Mouse (Mus musculus): Measurements from ENCODE around the gene Cobll1. TPM values are rescaled to one million over a fixed set of nuclear protein-coding genes. Genes with fewer than 3 reads are reported as not detected.

Gene Cobll1
- polyA plus RNA-seq, 1 experiment from 2014 or later, result 6.1 TPM

GRCm38 (mm10) chr2:65113191-65113590 is 126.0 kb downstream of the Cobll1 start:
- Histone ChIP-seq H3K27me3 (ENCODE audit: control insufficient read depth, insufficient read depth, low read depth, low read length) (no peaks in the 10 kb centered on the region), H3K9me3 (replicated peaks; ENCODE audit: control insufficient read depth, low read length) (no peaks in the 10 kb centered on the region), H3K36me3 (ENCODE audit: control insufficient read depth, insufficient read depth) (no peaks in the 10 kb centered on the region), H3K4me1 (ENCODE audit: control insufficient read depth, low read depth, low read length) (no peaks in the 10 kb centered on the region), H3K9ac (ENCODE audit: low read depth, low read length) (no peak overlapping the region), H3K4me3 (ENCODE audit: low read depth, low read length) (no peak overlapping the region), H3K4me2 (ENCODE audit: low read depth, low read length) (no peak overlapping the region), H3K27ac (ENCODE audit: low read length) (no peak overlapping the region)
- ATAC-seq (ENCODE audit: low read depth), result no peak
- WGBS (ENCODE audit: insufficient replicate concordance), result 54% methylated on average over 4 of the region's 4 CpGs

DNA sequence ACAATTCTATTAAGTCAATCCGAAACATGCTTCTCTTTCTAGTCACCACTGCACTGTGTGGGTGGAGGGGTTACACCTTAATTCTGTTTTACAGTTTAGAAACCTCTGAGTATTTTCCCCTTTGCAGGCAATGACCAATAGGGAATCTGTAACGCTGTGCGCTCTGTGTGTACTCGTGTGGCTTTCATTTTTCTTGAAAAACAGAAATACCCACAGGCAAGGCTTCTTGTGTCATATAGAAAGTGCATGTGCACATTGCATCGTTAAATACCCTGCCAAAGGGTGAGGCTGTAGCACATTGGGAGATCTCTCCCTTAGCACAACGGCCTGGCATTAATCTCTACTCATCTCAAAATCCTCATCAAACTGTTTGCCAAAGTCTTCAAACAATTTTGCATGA is 134.6 kb downstream of the Cobll1 start:
- H3K27me3 ChIP-seq (ENCODE audit: control insufficient read depth, insufficient read depth, low read depth, low read length), result no peaks in the 10 kb centered on the region
- no peaks in the 10 kb centered on the region for H3K4me1 ChIP-seq (ENCODE audit: control insufficient read depth, low read depth, low read length)
- H3K36me3 ChIP-seq (ENCODE audit: control insufficient read depth, insufficient read depth), result no peaks in the 10 kb centered on the region
- no peak for ATAC-seq (ENCODE audit: low read depth)
- H3K4me2 ChIP-seq (ENCODE audit: low read depth, low read length), result no peak overlapping the region
- no peaks in the 10 kb centered on the region for H3K9me3 ChIP-seq (replicated peaks; ENCODE audit: control insufficient read depth, low read length)
- no peak overlapping the region for H3K9ac ChIP-seq (ENCODE audit: low read depth, low read length)
- 60% methylated on average over 6 of the region's 6 CpGs for WGBS (ENCODE audit: insufficient replicate concordance)
- H3K4me3 ChIP-seq (ENCODE audit: low read depth, low read length), result no peak overlapping the region
- H3K27ac ChIP-seq (ENCODE audit: low read length), result no peak overlapping the region

GRCm38 (mm10) chr2:65103801-65104200 is 135.4 kb downstream of the Cobll1 start:
- Histone ChIP-seq H3K9me3 (replicated peaks; ENCODE audit: control insufficient read depth, low read length) (no peaks in the 10 kb centered on the region), H3K27me3 (ENCODE audit: control insufficient read depth, insufficient read depth, low read depth, low read length) (no peaks in the 10 kb centered on the region), H3K36me3 (ENCODE audit: control insufficient read depth, insufficient read depth) (no peaks in the 10 kb centered on the region), H3K4me1 (ENCODE audit: control insufficient read depth, low read depth, low read length) (no peaks in the 10 kb centered on the region), H3K4me2 (ENCODE audit: low read depth, low read length) (no peak overlapping the region), H3K4me3 (ENCODE audit: low read depth, low read length) (no peak overlapping the region), H3K9ac (ENCODE audit: low read depth, low read length) (no peak overlapping the region), H3K27ac (ENCODE audit: low read length) (no peak overlapping the region)
- 50% methylated on average over 3 of the region's 3 CpGs for WGBS (ENCODE audit: insufficient replicate concordance)
- no peak for ATAC-seq (ENCODE audit: low read depth)

- WGBS (ENCODE audit: insufficient replicate concordance), result 42% methylated on average over 2 of the region's 2 CpGs
- no peak for ATAC-seq (ENCODE audit: low read depth)
- Histone ChIP-seq H3K4me2 (ENCODE audit: low read depth, low read length) (no peak overlapping the region), H3K9ac (ENCODE audit: low read depth, low read length) (no peak overlapping the region), H3K27ac (ENCODE audit: low read length) (no peak overlapping the region), H3K36me3 (ENCODE audit: control insufficient read depth, insufficient read depth) (no peaks in the 10 kb centered on the region), H3K9me3 (replicated peaks; ENCODE audit: control insufficient read depth, low read length) (no peaks in the 10 kb centered on the region), H3K4me1 (ENCODE audit: control insufficient read depth, low read depth, low read length) (no peaks in the 10 kb centered on the region), H3K27me3 (ENCODE audit: control insufficient read depth, insufficient read depth, low read depth, low read length) (no peaks in the 10 kb centered on the region), H3K4me3 (ENCODE audit: low read depth, low read length) (no peak overlapping the region)
Observed at GRCm38 (mm10) chr2:65101388-65101787, 137.8 kb downstream of the Cobll1 start.

DNA sequence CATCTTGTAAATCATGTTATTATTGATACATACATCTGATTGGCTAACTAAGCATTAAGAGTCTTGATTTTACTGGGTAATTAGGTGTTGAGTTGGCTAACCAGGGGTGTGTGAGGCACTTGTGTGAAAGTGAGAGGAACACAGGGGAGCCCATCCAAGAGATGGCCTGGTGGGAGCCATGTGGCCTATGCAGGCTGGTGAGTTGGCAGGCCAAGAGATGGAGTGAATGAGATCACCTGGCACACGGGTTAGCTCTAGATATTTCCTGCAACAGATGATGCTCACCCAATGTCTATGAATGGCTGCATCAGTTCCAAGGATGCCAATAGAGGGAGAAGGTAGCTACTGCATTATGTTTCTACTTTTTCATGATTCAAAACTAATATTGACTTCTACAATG is 139.2 kb downstream of the Cobll1 start:
- no peaks in the 10 kb centered on the region for H3K4me1 ChIP-seq (ENCODE audit: control insufficient read depth, low read depth, low read length)

GRCm38 (mm10) chr2:65095571-65095970 is 143.6 kb downstream of the Cobll1 start:
- Histone ChIP-seq H3K27ac (ENCODE audit: low read length) (no peak overlapping the region), H3K9me3 (replicated peaks; ENCODE audit: control insufficient read depth, low read length) (no peaks in the 10 kb centered on the region), H3K4me3 (ENCODE audit: low read depth, low read length) (no peak overlapping the region), H3K4me2 (ENCODE audit: low read depth, low read length) (no peak overlapping the region), H3K36me3 (ENCODE audit: control insufficient read depth, insufficient read depth) (no peaks in the 10 kb centered on the region), H3K9ac (ENCODE audit: low read depth, low read length) (no peak overlapping the region), H3K4me1 (ENCODE audit: control insufficient read depth, low read depth, low read length) (no peaks in the 10 kb centered on the region), H3K27me3 (ENCODE audit: control insufficient read depth, insufficient read depth, low read depth, low read length) (no peaks in the 10 kb centered on the region)
- 70% methylated on average over 6 of the region's 6 CpGs for WGBS (ENCODE audit: insufficient replicate concordance)
- ATAC-seq (ENCODE audit: low read depth), result no peak

More for the DNA sequence above, 139.2 kb downstream of the Cobll1 start:
- no peak overlapping the region for H3K9ac ChIP-seq (ENCODE audit: low read depth, low read length)
- WGBS (ENCODE audit: insufficient replicate concordance), result 55% methylated on average over 1 of the region's 1 CpGs
- no peak for ATAC-seq (ENCODE audit: low read depth)
- H3K27me3 ChIP-seq (ENCODE audit: control insufficient read depth, insufficient read depth, low read depth, low read length), result no peaks in the 10 kb centered on the region
- H3K4me3 ChIP-seq (ENCODE audit: low read depth, low read length), result no peak overlapping the region
- H3K4me2 ChIP-seq (ENCODE audit: low read depth, low read length), result no peak overlapping the region
- no peak overlapping the region for H3K27ac ChIP-seq (ENCODE audit: low read length)
- H3K9me3 ChIP-seq (replicated peaks; ENCODE audit: control insufficient read depth, low read length), result no peaks in the 10 kb centered on the region
- no peaks in the 10 kb centered on the region for H3K36me3 ChIP-seq (ENCODE audit: control insufficient read depth, insufficient read depth)

DNA sequence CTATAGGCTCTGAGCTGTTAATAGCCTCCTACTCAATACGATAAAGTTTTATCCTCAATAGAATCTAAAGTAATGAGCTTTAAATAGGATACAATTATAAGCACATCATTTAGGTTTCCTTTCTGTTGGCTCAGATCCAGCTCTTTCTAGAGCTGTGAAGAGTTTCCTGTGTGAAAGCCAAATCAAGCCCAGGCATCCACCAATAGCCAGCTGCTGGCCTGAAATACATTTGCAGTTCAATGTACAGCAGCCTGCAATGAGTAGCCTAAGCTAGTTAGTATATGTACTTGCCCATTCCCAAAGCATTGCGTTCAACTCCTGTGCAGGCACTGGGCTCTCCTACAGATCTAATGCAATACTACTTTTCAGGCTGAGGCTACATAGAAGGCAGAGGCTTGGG is 145.2 kb downstream of the Cobll1 start:
- no peaks in the 10 kb centered on the region for H3K4me1 ChIP-seq (ENCODE audit: control insufficient read depth, low read depth, low read length)
- H3K27ac ChIP-seq (ENCODE audit: low read length), result no peak overlapping the region
- H3K27me3 ChIP-seq (ENCODE audit: control insufficient read depth, insufficient read depth, low read depth, low read length), result no peaks in the 10 kb centered on the region
- no peaks in the 10 kb centered on the region for H3K36me3 ChIP-seq (ENCODE audit: control insufficient read depth, insufficient read depth)
- H3K9me3 ChIP-seq (replicated peaks; ENCODE audit: control insufficient read depth, low read length), result no peaks in the 10 kb centered on the region
- H3K4me2 ChIP-seq (ENCODE audit: low read depth, low read length), result no peak overlapping the region
- no peak overlapping the region for H3K9ac ChIP-seq (ENCODE audit: low read depth, low read length)
- 71% methylated on average over 2 of the region's 2 CpGs for WGBS (ENCODE audit: insufficient replicate concordance)
- H3K4me3 ChIP-seq (ENCODE audit: low read depth, low read length), result no peak overlapping the region
- ATAC-seq (ENCODE audit: low read depth), result no peak

DNA sequence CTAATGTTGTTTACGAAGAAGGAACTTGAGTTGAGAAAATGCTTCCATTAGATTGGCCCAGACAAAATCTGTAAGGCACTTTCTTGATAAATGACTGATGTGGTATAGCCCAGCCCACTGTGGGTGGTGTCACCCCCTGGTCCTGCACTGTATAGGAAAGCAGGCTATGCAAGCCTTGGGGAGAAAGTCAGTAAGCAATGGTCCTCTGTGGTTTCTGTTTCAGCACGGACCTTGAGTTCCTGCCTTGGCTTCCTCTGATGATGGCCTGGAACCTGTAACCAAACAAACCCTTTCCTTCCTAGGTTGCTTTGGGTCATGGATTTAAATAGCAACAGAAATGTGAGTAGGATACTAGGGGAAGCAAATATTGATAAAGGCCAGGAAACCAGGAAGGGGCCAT is 148.2 kb downstream of the Cobll1 start:
- Histone ChIP-seq H3K4me2 (ENCODE audit: low read depth, low read length) (no peak overlapping the region), H3K4me1 (ENCODE audit: control insufficient read depth, low read depth, low read length) (no peaks in the 10 kb centered on the region), H3K9me3 (replicated peaks; ENCODE audit: control insufficient read depth, low read length) (no peaks in the 10 kb centered on the region), H3K27ac (ENCODE audit: low read length) (no peak overlapping the region), H3K27me3 (ENCODE audit: control insufficient read depth, insufficient read depth, low read depth, low read length) (no peaks in the 10 kb centered on the region), H3K36me3 (ENCODE audit: control insufficient read depth, insufficient read depth) (no peaks in the 10 kb centered on the region), H3K9ac (ENCODE audit: low read depth, low read length) (no peak overlapping the region), H3K4me3 (ENCODE audit: low read depth, low read length) (no peak overlapping the region)
- no peak for ATAC-seq (ENCODE audit: low read depth)
- WGBS (ENCODE audit: insufficient replicate concordance), result 35% methylated on average over 2 of the region's 2 CpGs

- H3K9ac ChIP-seq (ENCODE audit: low read depth, low read length), result no peak overlapping the region
- no peak overlapping the region for H3K4me3 ChIP-seq (ENCODE audit: low read depth, low read length)
- H3K27ac ChIP-seq (ENCODE audit: low read length), result no peak overlapping the region
- no peaks in the 10 kb centered on the region for H3K4me1 ChIP-seq (ENCODE audit: control insufficient read depth, low read depth, low read length)
- H3K4me2 ChIP-seq (ENCODE audit: low read depth, low read length), result no peak overlapping the region
- no peaks in the 10 kb centered on the region for H3K36me3 ChIP-seq (ENCODE audit: control insufficient read depth, insufficient read depth)
- H3K9me3 ChIP-seq (replicated peaks; ENCODE audit: control insufficient read depth, low read length), result no peaks in the 10 kb centered on the region
- H3K27me3 ChIP-seq (ENCODE audit: control insufficient read depth, insufficient read depth, low read depth, low read length), result no peaks in the 10 kb centered on the region
- 52% methylated on average over 3 of the region's 3 CpGs for WGBS (ENCODE audit: insufficient replicate concordance)
- ATAC-seq (ENCODE audit: low read depth), result no peak
Observed at GRCm38 (mm10) chr2:65087197-65087596, 152.0 kb downstream of the Cobll1 start.

GRCm38 (mm10) chr2:65083411-65083810 is 155.8 kb downstream of the Cobll1 start:
- H3K9me3 ChIP-seq (replicated peaks; ENCODE audit: control insufficient read depth, low read length), result no peaks in the 10 kb centered on the region
- H3K27me3 ChIP-seq (ENCODE audit: control insufficient read depth, insufficient read depth, low read depth, low read length), result no peaks in the 10 kb centered on the region
- no peak overlapping the region for H3K4me2 ChIP-seq (ENCODE audit: low read depth, low read length)
- H3K9ac ChIP-seq (ENCODE audit: low read depth, low read length), result no peak overlapping the region
- H3K4me3 ChIP-seq (ENCODE audit: low read depth, low read length), result no peak overlapping the region
- no peak for ATAC-seq (ENCODE audit: low read depth)
- no peaks in the 10 kb centered on the region for H3K4me1 ChIP-seq (ENCODE audit: control insufficient read depth, low read depth, low read length)
- no peak overlapping the region for H3K27ac ChIP-seq (ENCODE audit: low read length)
- no peaks in the 10 kb centered on the region for H3K36me3 ChIP-seq (ENCODE audit: control insufficient read depth, insufficient read depth)
